Mouse (Mus musculus): ENCODE measurements around the gene Naglu. TPM values are rescaled to one million over a fixed set of nuclear protein-coding genes. Genes with fewer than 3 reads are reported as not detected.

The Naglu gene
- polyA plus RNA-seq, 1 experiment from 2014 or later = 5.9 TPM

GRCm38 (mm10) chr11:101081659-101082058 lies 11.8 kb downstream of the Naglu start:
- H3K4me1 ChIP-seq = peaks cover 32% of the 10 kb centered on the region
- H3K9me3 ChIP-seq (replicated peaks) = no peaks in the 10 kb centered on the region
- no peak for DNase-seq (ENCODE audit: low spot score)
- H3K27ac ChIP-seq = peak overlapping the region; percentile 53; the same call in 1 of the 2 replicates
- 8% methylated on average over 10 of the region's 10 CpGs for WGBS
- peaks cover 22% of the 10 kb centered on the region for H3K36me3 ChIP-seq
- peaks cover 53% of the 10 kb centered on the region for H3K27me3 ChIP-seq (ENCODE audit: low read depth, poor library complexity, severe bottlenecking)
- peak overlapping the region; percentile 66 for H3K4me3 ChIP-seq

- under 1% methylated on average over 51 of the region's 51 CpGs for WGBS
- H3K4me1 ChIP-seq = peaks cover 36% of the 10 kb centered on the region
- H3K27me3 ChIP-seq (ENCODE audit: low read depth, poor library complexity, severe bottlenecking) = peaks cover 45% of the 10 kb centered on the region
- DNase-seq (ENCODE audit: low spot score) = peak; percentile 95
- peak within 1 kb of the TSS; percentile 87 for H3K27ac ChIP-seq
- H3K9me3 ChIP-seq (replicated peaks) = no peaks in the 10 kb centered on the region
- peaks cover 22% of the 10 kb centered on the region for H3K36me3 ChIP-seq
- peak within 1 kb of the TSS; percentile 66 for H3K4me3 ChIP-seq
Observed at GRCm38 (mm10) chr11:101082208-101083082, 12.6 kb downstream of the Naglu start, which contains the start of gene Coasy. TSS of gene Coasy (plus strand) at chr11:101082565.

- no peaks in the 10 kb centered on the region for H3K9me3 ChIP-seq (replicated peaks)
- peak overlapping the region; percentile 66 for H3K4me3 ChIP-seq
- 42% methylated on average over 19 of the region's 19 CpGs for WGBS
- H3K4me1 ChIP-seq = peaks cover 43% of the 10 kb centered on the region
- peaks cover 38% of the 10 kb centered on the region for H3K27me3 ChIP-seq (ENCODE audit: low read depth, poor library complexity, severe bottlenecking)
- DNase-seq (ENCODE audit: low spot score) = no peak
- H3K36me3 ChIP-seq = peaks cover 22% of the 10 kb centered on the region
- peak overlapping the region; percentile 87 for H3K27ac ChIP-seq
Observed at GRCm38 (mm10) chr11:101083083-101083697, 13.4 kb downstream of the Naglu start.

DNA sequence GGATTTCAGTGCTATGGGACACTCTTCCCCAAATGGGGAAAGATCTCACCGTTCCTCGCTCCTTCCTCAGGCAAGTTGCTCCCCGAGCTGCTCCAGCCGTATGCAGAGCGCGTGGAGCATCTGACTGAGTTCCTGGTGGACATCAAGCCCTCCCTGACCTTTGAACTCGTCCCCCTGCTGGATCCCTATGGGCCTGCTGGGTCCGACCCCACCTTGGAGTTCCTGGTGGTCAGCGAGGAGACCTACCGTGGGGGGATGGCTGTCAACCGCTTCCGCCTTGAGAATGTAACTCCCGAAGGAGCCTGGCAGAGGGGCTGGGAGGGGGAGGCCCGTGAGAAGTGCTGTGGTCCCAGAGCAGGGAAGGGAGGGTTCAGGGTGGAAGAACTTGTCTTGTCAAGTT lies 14.4 kb downstream of the Naglu start:
- Histone ChIP-seq H3K36me3 (peaks cover 31% of the 10 kb centered on the region), H3K4me1 (peaks cover 49% of the 10 kb centered on the region), H3K27ac (no peak overlapping the region), H3K4me3 (no peak overlapping the region), H3K27me3 (ENCODE audit: low read depth, poor library complexity, severe bottlenecking) (peaks cover 27% of the 10 kb centered on the region), H3K9me3 (replicated peaks) (no peaks in the 10 kb centered on the region)
- 83% methylated on average over 14 of the region's 14 CpGs for WGBS
- DNase-seq (ENCODE audit: low spot score) = no peak

GRCm38 (mm10) chr11:101084811-101085210 lies 15.0 kb downstream of the Naglu start:
- peaks cover 36% of the 10 kb centered on the region for H3K36me3 ChIP-seq
- H3K27me3 ChIP-seq (ENCODE audit: low read depth, poor library complexity, severe bottlenecking) = peaks cover 21% of the 10 kb centered on the region
- H3K9me3 ChIP-seq (replicated peaks) = no peaks in the 10 kb centered on the region
- peaks cover 45% of the 10 kb centered on the region for H3K4me1 ChIP-seq
- no peak for DNase-seq (ENCODE audit: low spot score)
- 92% methylated on average over 12 of the region's 12 CpGs for WGBS
- no peak overlapping the region for H3K4me3 ChIP-seq
- H3K27ac ChIP-seq = no peak overlapping the region

DNA sequence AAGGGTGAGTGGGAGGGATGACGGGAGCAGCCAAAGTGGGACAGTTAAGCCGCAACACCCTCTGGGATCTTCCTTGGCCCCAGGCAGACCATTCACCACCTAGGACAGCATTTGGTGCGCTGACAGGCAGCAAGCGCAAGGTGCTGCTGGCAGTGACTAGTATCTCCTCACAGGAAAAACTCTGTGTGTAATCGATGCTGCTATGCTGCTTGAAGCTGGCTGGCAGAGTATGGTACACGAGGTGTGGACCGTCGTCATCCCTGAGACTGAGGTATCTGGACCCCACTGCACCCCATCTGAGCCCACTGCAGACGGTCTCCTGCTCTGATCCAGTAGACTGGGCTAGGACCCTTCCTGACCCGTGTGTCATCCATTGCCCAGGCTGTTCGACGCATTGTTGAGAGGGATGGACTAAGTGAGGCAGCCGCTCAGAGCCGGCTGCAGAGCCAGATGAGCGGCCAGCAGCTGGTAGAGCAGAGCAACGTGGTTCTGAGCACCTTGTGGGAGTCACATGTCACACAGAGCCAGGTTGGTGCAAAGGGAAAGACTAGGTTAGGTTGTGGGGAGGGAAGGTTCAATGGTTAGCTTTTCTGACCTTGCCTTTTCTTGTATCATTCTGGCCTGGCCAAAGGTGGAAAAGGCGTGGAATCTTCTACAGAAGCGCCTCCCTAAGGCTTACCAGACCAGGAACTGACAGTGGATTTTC lies 16.0 kb downstream of the Naglu start:
- DNase-seq (ENCODE audit: low spot score) = no peak
- H3K27ac ChIP-seq = no peak overlapping the region
- peaks cover 44% of the 10 kb centered on the region for H3K4me1 ChIP-seq
- H3K9me3 ChIP-seq (replicated peaks) = no peaks in the 10 kb centered on the region
- 0 out of 2 replicates have a peak overlapping the region, but pooled peaks have one; percentile 84 for H3K4me3 ChIP-seq
- 95% methylated on average over 18 of the region's 18 CpGs for WGBS
- H3K27me3 ChIP-seq (ENCODE audit: low read depth, poor library complexity, severe bottlenecking) = peaks cover 12% of the 10 kb centered on the region
- H3K36me3 ChIP-seq = peaks cover 46% of the 10 kb centered on the region

GRCm38 (mm10) chr11:101086323-101086674 lies 16.5 kb downstream of the Naglu start:
- peaks cover 44% of the 10 kb centered on the region for H3K4me1 ChIP-seq
- peaks cover 6% of the 10 kb centered on the region for H3K27me3 ChIP-seq (ENCODE audit: low read depth, poor library complexity, severe bottlenecking)
- DNase-seq (ENCODE audit: low spot score) = no peak
- H3K36me3 ChIP-seq = peaks cover 51% of the 10 kb centered on the region
- peak overlapping the region; percentile 84; the same call in 1 of the 2 replicates for H3K27ac ChIP-seq
- H3K9me3 ChIP-seq (replicated peaks) = no peaks in the 10 kb centered on the region
- peak overlapping the region; percentile 84 for H3K4me3 ChIP-seq
- 84% methylated on average over 6 of the region's 6 CpGs for WGBS

DNA sequence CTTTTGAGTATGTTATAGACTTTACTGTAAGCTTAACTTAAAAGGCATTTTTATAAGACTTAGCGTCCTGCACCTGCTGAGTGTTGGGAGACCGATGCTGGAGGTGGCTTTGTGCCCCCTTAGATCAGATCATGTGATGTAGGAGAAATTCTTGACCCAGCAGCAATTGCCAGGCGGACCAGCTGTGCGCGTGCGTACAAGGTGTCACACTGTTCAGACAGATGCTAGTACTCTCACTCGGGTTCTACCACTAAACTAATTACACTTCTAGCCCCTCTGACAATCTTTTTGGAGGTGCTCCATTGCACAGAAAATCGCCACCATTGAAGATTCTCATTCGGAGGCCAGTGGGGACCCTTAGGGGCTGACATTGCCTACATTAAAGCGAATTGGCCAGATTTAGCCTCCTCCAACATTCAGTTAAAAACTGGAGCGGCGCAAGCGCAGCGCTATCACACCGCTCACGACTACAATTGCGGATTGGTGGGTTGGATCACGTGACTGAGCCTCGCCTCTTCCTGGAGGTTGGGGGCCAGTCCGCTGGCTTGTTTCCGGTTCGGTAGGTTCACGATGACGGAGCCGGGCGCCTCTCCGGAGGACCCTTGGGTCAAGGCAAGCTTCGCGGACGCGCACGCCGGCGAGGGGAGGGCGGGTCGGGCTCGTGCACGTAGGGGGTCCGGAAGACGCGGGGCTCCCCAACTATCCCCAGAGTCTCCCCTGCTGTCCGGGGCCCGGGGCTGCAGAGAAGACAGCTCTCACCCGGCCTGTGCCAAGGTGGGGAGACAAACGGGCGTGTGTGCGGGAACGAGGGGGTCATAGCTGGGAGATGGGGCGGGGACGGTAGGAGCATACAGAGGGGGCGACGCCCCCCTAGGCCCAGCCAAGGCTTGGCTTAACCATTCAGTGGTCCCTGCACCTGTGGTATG lies 17.2 kb downstream of the Naglu start, which contains the start of gene Mlx:
Gene Mlx (plus strand): TSS at position 522 of the 926 bp plus-strand sequence.
- Histone ChIP-seq H3K4me1 (peaks cover 40% of the 10 kb centered on the region), H3K27me3 (ENCODE audit: low read depth, poor library complexity, severe bottlenecking) (no peaks in the 10 kb centered on the region), H3K27ac (peak within 1 kb of the TSS; percentile 84), H3K36me3 (peaks cover 58% of the 10 kb centered on the region), H3K9me3 (replicated peaks) (no peaks in the 10 kb centered on the region), H3K4me3 (peak within 1 kb of the TSS; percentile 84)
- WGBS = 2% methylated on average over 52 of the region's 52 CpGs
- DNase-seq (ENCODE audit: low spot score) = peak; percentile 89

DNA sequence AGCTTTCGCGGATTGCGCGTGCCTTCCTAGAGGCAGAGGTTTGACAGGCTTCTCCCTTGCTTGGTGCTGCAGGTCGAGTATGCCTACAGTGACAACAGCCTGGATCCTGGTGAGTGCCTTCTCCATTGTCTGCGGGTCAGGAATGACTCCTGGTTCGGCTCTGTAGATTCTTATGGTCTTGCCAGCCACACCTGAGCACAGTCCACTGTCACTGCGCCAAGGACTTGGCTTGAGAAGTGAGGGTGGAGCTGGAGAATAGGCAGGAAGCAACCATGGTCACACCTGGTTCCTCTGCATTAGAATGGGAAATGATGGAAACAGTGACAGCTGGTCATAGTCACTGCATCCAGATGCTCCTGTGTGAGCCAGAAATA lies 17.9 kb downstream of the Naglu start:
- Histone ChIP-seq H3K4me3 (peak overlapping the region; percentile 84), H3K9me3 (replicated peaks) (no peaks in the 10 kb centered on the region), H3K36me3 (peaks cover 65% of the 10 kb centered on the region)

GRCm38 (mm10) chr11:101089931-101090330 lies 20.1 kb downstream of the Naglu start:
- no peak overlapping the region for H3K4me3 ChIP-seq
- no peaks in the 10 kb centered on the region for H3K27me3 ChIP-seq (ENCODE audit: low read depth, poor library complexity, severe bottlenecking)
- H3K4me1 ChIP-seq = peaks cover 40% of the 10 kb centered on the region
- WGBS = 98% methylated on average over 1 of the region's 1 CpGs
- H3K27ac ChIP-seq = no peak overlapping the region
- DNase-seq (ENCODE audit: low spot score) = no peak
- no peaks in the 10 kb centered on the region for H3K9me3 ChIP-seq (replicated peaks)
- peaks cover 72% of the 10 kb centered on the region for H3K36me3 ChIP-seq

More for the DNA sequence above, 17.9 kb downstream of the Naglu start:
- no peak for DNase-seq (ENCODE audit: low spot score)
- Histone ChIP-seq H3K4me1 (peaks cover 40% of the 10 kb centered on the region), H3K27me3 (ENCODE audit: low read depth, poor library complexity, severe bottlenecking) (no peaks in the 10 kb centered on the region), H3K27ac (peak overlapping the region; percentile 84)
- WGBS = 11% methylated on average over 8 of the region's 8 CpGs

DNA sequence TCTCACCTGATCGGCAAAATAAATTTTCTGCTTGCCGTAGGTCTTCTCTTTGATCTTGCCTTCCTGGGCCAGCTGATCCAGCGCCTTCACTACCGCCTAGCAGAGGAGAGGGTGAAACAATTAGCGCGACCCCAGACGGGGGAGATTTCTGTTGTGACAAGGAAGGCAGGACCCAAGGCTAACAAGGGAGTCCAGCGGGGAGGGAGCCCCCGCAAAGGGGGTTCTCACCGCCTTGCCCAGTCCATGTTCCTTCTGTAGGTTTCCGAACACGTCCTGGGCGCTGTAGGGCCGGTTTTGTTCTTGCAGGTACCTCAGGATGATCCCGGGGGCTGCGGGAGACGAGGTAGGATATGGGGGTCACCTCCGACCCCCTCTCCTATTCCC lies 25.1 kb downstream of the Naglu start:
- H3K9me3 ChIP-seq (replicated peaks) = no peaks in the 10 kb centered on the region
- H3K4me1 ChIP-seq = peaks cover 21% of the 10 kb centered on the region
- H3K27ac ChIP-seq = peak overlapping the region; percentile 85
- H3K36me3 ChIP-seq = peaks cover 78% of the 10 kb centered on the region
- WGBS = 1% methylated on average over 18 of the region's 18 CpGs
- H3K4me3 ChIP-seq = peak overlapping the region; percentile 81
- DNase-seq (ENCODE audit: low spot score) = no peak
- no peaks in the 10 kb centered on the region for H3K27me3 ChIP-seq (ENCODE audit: low read depth, poor library complexity, severe bottlenecking)
